Mouse (Mus musculus) erythroblast, embryonic 14.5 days (primary cell): ENCODE results near the gene Scn1b. TPM values are rescaled to one million over a fixed set of nuclear protein-coding genes. Genes with fewer than 3 reads are reported as not detected.

Experiments
- H3K27me3 ChIP-seq: 2 replicates; pipeline ENCODE4 v1.6.1; 2012; ENCODE audit warnings: inconsistent platforms; ENCODE audit not compliant: control insufficient read depth
- H3K36me3 ChIP-seq: 2 replicates; pipeline ENCODE4 v1.6.1; 2012; ENCODE audit warnings: mild to moderate bottlenecking, inconsistent platforms; ENCODE audit not compliant: control insufficient read depth
- H3K4me1 ChIP-seq: 2 replicates; pipeline ENCODE4 v1.6.1; 2012; ENCODE audit warnings: inconsistent platforms; ENCODE audit not compliant: control insufficient read depth
- H3K4me3 ChIP-seq: replicated peaks from 2 replicates; pipeline ENCODE3; 2012; ENCODE audit warnings: moderate library complexity, mild to moderate bottlenecking, inconsistent platforms
- H3K9me3 ChIP-seq: 2 replicates; pipeline ENCODE4 v1.6.1; 2012; ENCODE audit warnings: low read length, inconsistent platforms, mixed read lengths; ENCODE audit not compliant: control insufficient read depth
- GATA1 ChIP-seq: IDR thresholded peaks from 2 replicates; pipeline ENCODE4 v1.6.1; 2012; ENCODE audit warnings: low read length, inconsistent platforms, mixed read lengths
- TAL1 ChIP-seq: IDR thresholded peaks from 3 replicates; pipeline ENCODE4 v1.6.1; 2012; ENCODE audit warnings: low read length, inconsistent platforms, mixed read lengths
- polyA plus RNA-seq: library from polyadenylated mRNA; stranded (reverse); fragments of >175 nt; gene quantifications from 2 replicates; pipeline ENCODE4 v1.2.3, GENCODE M21; 2012

Scn1b gene
- polyA plus RNA-seq, 1 experiment: 0.07 TPM

DNA sequence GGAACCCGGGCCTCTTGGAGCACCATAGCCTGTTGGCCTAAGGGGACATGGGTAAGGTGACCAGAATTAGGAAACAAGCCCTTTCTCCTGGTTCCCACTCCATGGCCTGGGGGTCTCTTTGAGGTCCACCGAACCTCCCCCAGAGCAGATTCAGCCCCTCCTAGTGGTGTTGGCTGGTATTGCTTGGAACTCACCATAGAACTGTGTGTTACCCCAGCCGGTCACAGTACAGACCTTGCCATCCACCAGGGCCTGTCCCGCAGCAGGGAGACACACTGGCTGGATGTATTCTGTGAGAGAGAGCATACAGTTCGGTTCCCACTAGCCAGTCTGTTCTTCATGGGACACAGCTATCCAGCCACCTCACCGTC, 27.2 kb downstream of the Scn1b start:
- Histone ChIP-seq H3K4me1 (no peaks in the 10 kb centered on the region), H3K27me3 (no peaks in the 10 kb centered on the region), H3K9me3 (no peaks in the 10 kb centered on the region; the same call in 1 of the 2 replicates), H3K4me3 (no peak overlapping the region), H3K36me3 (peaks cover 5% of the 10 kb centered on the region; the same call in 1 of the 2 replicates)
- TF ChIP-seq GATA1: no peak

DNA sequence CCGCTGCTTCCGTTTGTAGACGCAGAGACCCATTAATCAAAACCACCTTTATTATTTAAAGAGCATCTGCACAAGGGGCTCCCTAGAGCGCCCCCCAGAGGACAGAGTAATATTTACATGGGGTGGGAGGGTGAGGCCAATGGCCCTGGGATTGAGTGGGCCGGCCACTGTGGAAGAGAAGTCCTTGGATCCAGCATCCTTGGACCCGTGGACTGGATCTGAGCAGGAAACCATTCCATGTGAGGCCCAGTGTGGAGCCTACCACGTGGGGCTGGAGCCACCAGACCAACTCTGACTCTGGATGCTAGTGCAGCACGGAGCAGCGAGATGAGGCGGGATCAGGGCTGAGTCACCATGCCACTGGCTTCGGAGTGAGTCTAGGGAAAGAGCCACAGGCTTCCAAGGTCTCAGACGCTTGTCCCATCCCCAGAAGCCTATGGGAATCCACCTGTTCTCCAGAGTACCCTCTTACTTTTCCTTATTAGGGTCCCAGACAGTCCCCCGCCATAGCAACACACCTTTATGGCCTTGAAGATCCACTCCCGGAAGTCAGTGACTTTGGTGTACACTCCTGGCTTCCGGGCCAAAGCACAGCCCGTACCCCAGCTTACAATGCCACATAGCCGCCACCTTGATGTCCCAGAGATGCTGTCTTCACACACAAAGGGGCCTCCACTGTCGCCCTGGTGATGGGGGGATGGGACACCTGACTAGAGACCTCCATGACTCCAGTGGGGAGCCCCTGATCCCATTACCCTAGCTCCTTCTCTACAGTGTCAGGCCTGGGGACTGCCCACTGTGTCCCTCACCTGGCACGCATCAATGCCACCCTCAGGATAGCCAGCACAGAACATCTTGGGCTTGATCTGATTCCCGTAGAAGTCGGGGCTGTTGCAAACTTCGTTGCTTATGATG, 27.8 kb downstream of the Scn1b start:
- Histone ChIP-seq H3K36me3 (peaks cover 5% of the 10 kb centered on the region; the same call in 1 of the 2 replicates), H3K4me3 (no peak overlapping the region), H3K4me1 (no peaks in the 10 kb centered on the region), H3K9me3 (no peaks in the 10 kb centered on the region; the same call in 1 of the 2 replicates), H3K27me3 (no peaks in the 10 kb centered on the region)
- no peak for TF ChIP-seq GATA1
- no peak for TF ChIP-seq TAL1

DNA sequence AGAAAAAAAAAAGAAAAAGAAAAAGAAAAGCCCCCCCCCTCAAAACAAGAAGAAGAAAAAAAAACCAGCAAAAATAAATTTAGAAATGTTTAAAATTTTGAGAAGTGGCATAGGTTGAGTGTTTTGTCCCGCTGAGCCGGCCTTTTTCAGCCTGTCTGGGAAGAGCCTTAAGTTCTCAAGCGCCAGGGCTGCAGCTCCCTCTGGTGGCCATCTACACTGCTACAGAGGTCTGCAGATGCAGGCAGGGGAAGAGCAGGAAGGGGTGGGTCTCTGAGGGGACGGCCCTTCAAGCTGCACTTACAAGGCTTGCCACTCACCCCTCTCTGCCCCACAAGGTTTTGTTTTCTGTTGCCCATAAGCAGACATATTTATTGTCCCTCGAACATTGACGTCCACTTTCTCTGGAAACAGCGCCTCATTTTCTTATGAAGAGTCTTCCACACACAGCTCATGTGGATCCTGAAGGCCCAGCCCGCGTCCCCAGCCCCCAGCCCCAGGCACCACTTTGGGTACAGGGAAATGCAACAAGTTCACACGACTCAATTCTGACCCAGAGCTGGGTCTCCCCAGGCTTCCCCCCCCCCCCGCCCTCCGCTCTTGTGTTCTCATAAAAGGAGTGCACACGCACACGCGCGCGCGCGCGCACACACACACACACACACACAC, 29.1 kb downstream of the Scn1b start:
- no peak for TF ChIP-seq GATA1
- TF ChIP-seq TAL1: no peak
- no peaks in the 10 kb centered on the region; the same call in 1 of the 2 replicates for H3K9me3 ChIP-seq
- H3K4me1 ChIP-seq: no peaks in the 10 kb centered on the region
- H3K36me3 ChIP-seq: peaks cover 4% of the 10 kb centered on the region; the same call in 1 of the 2 replicates
- no peak overlapping the region for H3K4me3 ChIP-seq
- no peaks in the 10 kb centered on the region for H3K27me3 ChIP-seq

DNA sequence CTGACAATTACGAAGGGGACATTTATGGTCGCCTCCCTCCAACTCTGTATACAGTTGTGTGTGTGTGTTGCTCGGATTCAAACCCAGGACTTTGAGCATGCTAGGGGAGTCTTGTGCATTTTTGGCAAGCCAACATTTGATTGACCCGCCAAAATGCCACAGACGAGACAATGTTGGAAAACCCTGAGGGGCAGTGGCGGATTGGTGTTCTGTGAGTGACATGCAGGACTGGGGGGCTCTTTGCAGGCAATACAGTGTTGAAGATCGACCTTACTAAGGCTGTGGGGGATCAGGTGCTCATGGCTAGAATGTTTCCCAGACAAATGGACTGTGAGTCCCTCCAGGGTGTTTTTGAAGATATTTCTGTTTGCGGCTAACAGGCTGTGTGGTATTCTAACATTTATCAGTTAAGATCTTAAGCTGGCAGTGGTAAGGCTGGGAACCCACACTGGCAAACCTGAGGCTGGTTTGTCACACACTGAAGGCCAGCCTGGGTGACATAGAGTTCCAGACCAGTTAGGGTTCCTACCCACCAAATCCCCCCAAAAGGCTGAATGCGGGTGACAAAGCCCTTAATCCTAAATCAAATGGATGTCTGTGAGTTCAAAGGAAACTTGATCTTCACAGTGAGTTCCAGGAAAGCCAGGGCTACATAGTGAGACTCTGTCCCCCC, 29.8 kb downstream of the Scn1b start:
- no peak overlapping the region for H3K4me3 ChIP-seq
- H3K4me1 ChIP-seq: no peaks in the 10 kb centered on the region
- no peaks in the 10 kb centered on the region; the same call in 1 of the 2 replicates for H3K9me3 ChIP-seq
- H3K36me3 ChIP-seq: no peaks in the 10 kb centered on the region; the same call in 1 of the 2 replicates
- TF ChIP-seq GATA1 (no peak), TAL1 (no peak)
- H3K27me3 ChIP-seq: no peaks in the 10 kb centered on the region

GRCm38 (mm10) chr7:31094774-31095501, 31.9 kb downstream of the Scn1b start:
- Histone ChIP-seq H3K4me3 (no peak overlapping the region), H3K36me3 (no peaks in the 10 kb centered on the region; the same call in 1 of the 2 replicates), H3K9me3 (no peaks in the 10 kb centered on the region; the same call in 1 of the 2 replicates), H3K27me3 (no peaks in the 10 kb centered on the region), H3K4me1 (no peaks in the 10 kb centered on the region)
- TF ChIP-seq GATA1 (no peak), TAL1 (no peak)

- H3K36me3 ChIP-seq: no peaks in the 10 kb centered on the region
- no peaks in the 10 kb centered on the region for H3K27me3 ChIP-seq
- TF ChIP-seq GATA1 (no peak), TAL1 (no peak)
- no peaks in the 10 kb centered on the region for H3K9me3 ChIP-seq
- no peaks in the 10 kb centered on the region for H3K4me1 ChIP-seq
- no peak overlapping the region for H3K4me3 ChIP-seq
Observed at GRCm38 (mm10) chr7:31089721-31090120, 37.1 kb downstream of the Scn1b start.

DNA sequence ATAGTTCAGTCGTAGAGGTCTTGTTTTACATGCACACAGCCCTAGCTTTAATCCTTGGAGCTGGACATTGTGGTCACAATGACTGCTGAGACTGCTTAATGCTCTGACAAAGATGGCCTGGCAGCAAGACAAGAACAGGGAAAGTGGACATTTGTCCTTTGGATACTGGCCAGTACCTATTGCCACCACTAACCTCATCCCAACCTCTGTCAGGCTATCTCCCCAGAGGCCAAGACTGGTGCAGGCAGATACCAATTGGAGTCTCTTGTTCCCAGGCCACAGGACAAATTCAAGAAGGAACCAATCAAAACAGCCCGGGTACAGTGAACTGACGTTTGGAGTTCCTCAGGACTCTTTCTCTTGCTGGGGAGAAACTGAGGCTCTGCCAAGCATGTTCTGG, 38.6 kb downstream of the Scn1b start:
- Histone ChIP-seq H3K27me3 (no peaks in the 10 kb centered on the region), H3K36me3 (no peaks in the 10 kb centered on the region), H3K4me3 (no peak overlapping the region), H3K9me3 (no peaks in the 10 kb centered on the region), H3K4me1 (no peaks in the 10 kb centered on the region)
- no peak for TF ChIP-seq TAL1

DNA sequence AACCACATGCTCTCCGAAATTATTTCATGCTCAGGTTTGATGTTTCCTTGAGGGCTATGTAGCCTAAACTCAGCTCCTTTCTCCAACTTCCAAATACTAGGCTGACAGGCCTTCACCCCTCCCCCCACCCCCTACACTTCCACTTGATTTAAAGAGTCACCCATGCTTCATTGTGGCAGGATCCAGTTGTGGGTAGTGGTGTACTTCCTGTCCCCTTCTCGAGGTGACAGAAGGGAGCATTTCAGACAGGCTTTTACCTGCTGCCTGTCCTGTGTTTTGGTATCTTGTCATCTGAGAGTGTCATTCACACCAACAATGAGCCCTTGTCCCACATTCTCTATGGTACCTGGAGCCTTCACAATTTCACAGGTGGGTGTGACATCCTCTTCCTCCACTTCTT, 39.5 kb downstream of the Scn1b start:
- TF ChIP-seq GATA1 (no peak), TAL1 (no peak)
- Histone ChIP-seq H3K36me3 (no peaks in the 10 kb centered on the region), H3K4me3 (no peak overlapping the region), H3K9me3 (no peaks in the 10 kb centered on the region), H3K27me3 (no peaks in the 10 kb centered on the region), H3K4me1 (no peaks in the 10 kb centered on the region)
